Mouse (Mus musculus) cortical plate, adult 2 months (tissue): ENCODE measurements around the gene Plod1. TPM values are rescaled to one million over a fixed set of nuclear protein-coding genes. Genes with fewer than 3 reads are reported as not detected.

Experiments used
- H3K27ac ChIP-seq: fragments of 200-500 bp; 2 replicates; pipeline ENCODE4 v1.5.1; 2012; ENCODE audit warnings: low read length, control low read depth, inconsistent platforms; ENCODE audit not compliant: insufficient read depth
- H3K4me1 ChIP-seq: fragments of 200-500 bp; 2 replicates; pipeline ENCODE4 v1.6.1; 2011; ENCODE audit warnings: low read length; ENCODE audit not compliant: control insufficient read depth, insufficient read depth
- H3K4me3 ChIP-seq: fragments of 200-500 bp; 2 replicates; pipeline ENCODE4 v1.5.1; 2011; ENCODE audit warnings: mild to moderate bottlenecking, low read length, control low read depth; ENCODE audit not compliant: insufficient read depth
- CTCF ChIP-seq: fragments of 200-500 bp; IDR thresholded peaks from 2 replicates; pipeline ENCODE4 v1.5.1; 2011; ENCODE audit warnings: mild to moderate bottlenecking, control low read depth, low read length; ENCODE audit not compliant: insufficient read depth; ENCODE audit errors: extremely low read depth
- POLR2A ChIP-seq: fragments of 200-500 bp; IDR thresholded peaks from 2 replicates; pipeline ENCODE4 v1.6.1; 2011; ENCODE audit warnings: mild to moderate bottlenecking, low read length, control low read depth; ENCODE audit not compliant: insufficient read depth; ENCODE audit errors: extremely low read depth
- polyA plus RNA-seq: library from polyadenylated mRNA; depleted of rRNA; stranded (reverse); fragments of >200 nt; gene quantifications from 2 replicates; pipeline ENCODE4 v1.2.3, GENCODE M21; 2012; rRNA removed

Plod1 gene
- 21.9 and 24.4 TPM in 2 replicates for polyA plus RNA-seq

- TF ChIP-seq CTCF (no peak), POLR2A (peak; percentile 45; the same call in 1 of the 2 replicates)
- Histone ChIP-seq H3K4me1 (peaks cover 3% of the 10 kb centered on the region; the same call in 1 of the 2 replicates), H3K27ac (peak within 1 kb of the TSS; percentile 95), H3K4me3 (peak within 1 kb of the TSS; percentile 68)
These were observed at the start of gene Plod1 for GRCm38 (mm10) chr4:147936331-147936954. Gene Plod1 (minus strand): TSS chr4:147936767.

GRCm38 (mm10) chr4:147985205-147986132 lies 48.9 kb upstream of the Plod1 start, which contains the start of gene Nppb:
Gene Nppb (plus strand): TSS chr4:147985788.
- Histone ChIP-seq H3K27ac (no peak within 1 kb of the TSS), H3K4me1 (no peaks in the 10 kb centered on the region), H3K4me3 (no peak within 1 kb of the TSS)
- TF ChIP-seq CTCF = no peak
- TF ChIP-seq POLR2A = no peak

GRCm38 (mm10) chr4:147979441-147979860 lies 42.9 kb upstream of the Plod1 start:
- H3K27ac ChIP-seq = no peak overlapping the region
- no peak for TF ChIP-seq POLR2A
- TF ChIP-seq CTCF = no peak
- no peak overlapping the region for H3K4me3 ChIP-seq
- no peaks in the 10 kb centered on the region for H3K4me1 ChIP-seq

- no peaks in the 10 kb centered on the region for H3K4me1 ChIP-seq
- TF ChIP-seq CTCF (no peak), POLR2A (no peak)
- H3K4me3 ChIP-seq = no peak overlapping the region
- no peak overlapping the region for H3K27ac ChIP-seq
These were observed 41.8 kb upstream of the Plod1 start for GRCm38 (mm10) chr4:147978391-147978790.

- Histone ChIP-seq H3K4me1 (no peaks in the 10 kb centered on the region), H3K27ac (no peak overlapping the region), H3K4me3 (no peak overlapping the region)
- TF ChIP-seq POLR2A = no peak
- TF ChIP-seq CTCF = no peak
These were observed 41.2 kb upstream of the Plod1 start for GRCm38 (mm10) chr4:147977726-147978125.

GRCm38 (mm10) chr4:147976237-147976636 lies 39.7 kb upstream of the Plod1 start:
- H3K27ac ChIP-seq = no peak overlapping the region

GRCm38 (mm10) chr4:147969337-147969736 lies 32.8 kb upstream of the Plod1 start:
- no peak overlapping the region for H3K27ac ChIP-seq
- H3K4me1 ChIP-seq = no peaks in the 10 kb centered on the region
- no peak for TF ChIP-seq CTCF
- TF ChIP-seq POLR2A = no peak
- no peak overlapping the region for H3K4me3 ChIP-seq

More at GRCm38 (mm10) chr4:147976237-147976636, 39.7 kb upstream of the Plod1 start:
- TF ChIP-seq POLR2A = no peak
- TF ChIP-seq CTCF = no peak
- Histone ChIP-seq H3K4me1 (no peaks in the 10 kb centered on the region), H3K4me3 (no peak overlapping the region)

GRCm38 (mm10) chr4:147968816-147969215 lies 32.2 kb upstream of the Plod1 start:
- no peak for TF ChIP-seq POLR2A
- no peak for TF ChIP-seq CTCF
- no peaks in the 10 kb centered on the region for H3K4me1 ChIP-seq
- no peak overlapping the region for H3K27ac ChIP-seq
- no peak overlapping the region for H3K4me3 ChIP-seq

- H3K27ac ChIP-seq = no peak overlapping the region
- TF ChIP-seq CTCF = no peak
- TF ChIP-seq POLR2A = no peak
- H3K4me1 ChIP-seq = no peaks in the 10 kb centered on the region
- no peak overlapping the region for H3K4me3 ChIP-seq
These were observed 29.1 kb upstream of the Plod1 start for GRCm38 (mm10) chr4:147965712-147966111.
